Mouse (Mus musculus): ENCODE data around the gene Chn2. TPM values are rescaled to one million over a fixed set of nuclear protein-coding genes. Genes with fewer than 3 reads are reported as not detected.

Gene Chn2
- polyA plus RNA-seq, 1 experiment from 2014 or later = 16.8 TPM

GRCm38 (mm10) chr6:54242286-54242685, 202.9 kb downstream of the Chn2 start:
- WGBS (ENCODE audit: missing documents) = 92% methylated on average over 9 of the region's 9 CpGs
- Histone ChIP-seq H3K4me3 (ENCODE audit: inconsistent target) (no peak overlapping the region), H3K27ac (no peak overlapping the region), H3K79me2 (ENCODE audit: inconsistent target) (no peaks in the 10 kb centered on the region), H3K36me3 (ENCODE audit: inconsistent target) (no peaks in the 10 kb centered on the region)

DNA sequence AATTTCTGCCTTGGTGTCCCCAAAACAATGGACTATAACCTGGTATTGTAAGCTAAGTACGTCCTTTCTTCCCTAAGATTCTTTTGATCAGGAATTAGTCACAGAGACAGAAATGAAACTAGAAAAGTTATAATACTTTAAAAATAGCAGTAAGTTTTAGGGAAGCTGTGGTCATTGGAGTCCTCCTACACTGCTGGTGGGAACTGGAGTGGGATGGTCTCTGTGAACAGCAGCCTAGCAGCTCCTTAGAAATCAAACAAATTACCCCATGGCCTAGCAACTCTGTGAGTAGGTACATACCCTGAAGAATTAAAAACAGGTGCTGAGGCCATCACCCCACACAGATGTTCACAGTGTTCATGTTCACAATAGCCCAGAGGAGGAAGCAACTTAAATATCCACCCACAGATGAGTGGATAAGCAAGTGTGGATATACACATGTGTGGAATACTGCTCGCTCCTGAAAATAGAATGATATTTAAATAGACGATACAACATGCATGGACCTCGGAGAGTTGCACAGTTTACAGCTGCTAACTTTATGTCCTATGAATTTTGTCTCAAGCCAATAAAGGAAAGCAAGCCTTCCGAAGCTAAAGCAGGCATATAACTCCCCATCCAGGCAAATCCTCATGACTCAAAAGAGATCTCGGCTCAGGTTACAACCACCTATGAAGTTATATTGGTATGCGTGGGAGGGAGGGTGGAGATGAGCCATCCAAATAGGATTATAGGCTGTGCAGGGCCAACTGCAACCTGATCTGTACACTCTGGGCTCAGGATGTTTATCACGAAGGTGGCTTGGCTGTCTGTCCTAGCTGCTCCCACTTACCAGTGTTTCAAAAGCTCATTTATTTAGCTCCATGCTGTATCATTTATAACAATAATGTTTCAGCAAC, 209.2 kb downstream of the Chn2 start:
- 75% methylated on average over 7 of the region's 8 CpGs for WGBS (ENCODE audit: missing documents)
- Histone ChIP-seq H3K4me3 (ENCODE audit: inconsistent target) (no peak overlapping the region), H3K27ac (no peak overlapping the region), H3K79me2 (ENCODE audit: inconsistent target) (no peaks in the 10 kb centered on the region), H3K36me3 (ENCODE audit: inconsistent target) (no peaks in the 10 kb centered on the region)

DNA sequence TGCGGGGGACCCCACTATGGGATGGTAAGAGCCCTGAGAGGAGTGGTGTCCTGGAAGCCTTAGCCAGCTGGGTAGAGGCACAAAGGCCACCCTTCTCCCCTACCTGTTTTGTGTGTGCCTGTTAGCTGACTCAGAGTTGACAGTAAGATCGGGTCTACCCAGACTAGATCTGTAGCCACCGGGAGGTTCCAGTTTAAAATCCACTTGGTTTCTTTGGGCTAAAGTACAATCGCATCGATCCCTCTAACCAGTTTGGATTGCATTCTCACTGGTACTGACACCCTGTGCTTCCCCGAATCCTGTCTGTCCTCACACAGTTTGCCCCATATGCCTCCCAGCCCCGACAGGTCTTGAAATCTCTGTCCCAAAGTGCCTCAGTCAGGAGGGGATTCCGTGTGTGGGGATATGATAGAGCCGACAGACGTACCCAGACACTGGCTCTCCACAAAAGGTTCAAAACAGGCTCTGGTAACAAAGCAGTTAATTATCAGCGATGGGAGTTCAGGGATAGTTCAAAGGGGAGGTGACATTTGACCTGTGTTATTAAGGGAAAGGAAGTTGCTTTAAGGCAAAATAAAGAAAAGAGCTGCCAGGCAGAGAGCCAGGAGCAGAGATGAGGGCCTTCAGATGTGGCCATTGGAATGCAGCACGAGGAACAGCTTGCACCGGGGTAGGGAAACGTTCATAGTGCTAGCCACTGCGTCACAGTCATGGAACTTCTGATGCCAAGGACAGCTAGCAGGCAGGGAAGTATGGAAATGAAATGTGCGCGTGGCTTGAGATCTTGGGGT, 212.2 kb downstream of the Chn2 start:
- Histone ChIP-seq H3K79me2 (ENCODE audit: inconsistent target) (no peaks in the 10 kb centered on the region), H3K36me3 (ENCODE audit: inconsistent target) (no peaks in the 10 kb centered on the region), H3K27ac (no peak overlapping the region), H3K4me3 (ENCODE audit: inconsistent target) (no peak overlapping the region)
- WGBS (ENCODE audit: missing documents) = 94% methylated on average over 17 of the region's 17 CpGs

DNA sequence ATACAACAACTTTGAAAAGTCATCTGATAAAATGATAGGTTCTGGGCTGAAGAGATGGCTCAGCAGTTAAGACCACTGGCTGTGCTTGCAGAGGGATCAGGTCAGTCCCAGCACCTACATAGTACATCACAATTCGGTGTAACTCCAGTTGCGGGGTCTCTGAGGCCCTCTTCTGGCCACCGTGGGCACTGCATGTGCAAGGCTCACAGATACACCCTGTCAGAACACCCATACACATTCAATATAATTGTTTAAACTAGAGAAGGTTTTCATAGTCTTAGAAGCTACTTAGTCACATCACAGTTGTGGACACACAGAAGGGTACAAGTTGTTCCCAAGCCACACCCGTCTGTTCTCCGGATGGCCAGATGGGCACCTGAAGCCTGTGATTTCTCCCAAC, 213.9 kb downstream of the Chn2 start:
- no peak overlapping the region for H3K4me3 ChIP-seq (ENCODE audit: inconsistent target)
- H3K27ac ChIP-seq = no peak overlapping the region
- no peaks in the 10 kb centered on the region for H3K36me3 ChIP-seq (ENCODE audit: inconsistent target)
- WGBS (ENCODE audit: missing documents) = 79% methylated on average over 5 of the region's 5 CpGs
- no peaks in the 10 kb centered on the region for H3K79me2 ChIP-seq (ENCODE audit: inconsistent target)

DNA sequence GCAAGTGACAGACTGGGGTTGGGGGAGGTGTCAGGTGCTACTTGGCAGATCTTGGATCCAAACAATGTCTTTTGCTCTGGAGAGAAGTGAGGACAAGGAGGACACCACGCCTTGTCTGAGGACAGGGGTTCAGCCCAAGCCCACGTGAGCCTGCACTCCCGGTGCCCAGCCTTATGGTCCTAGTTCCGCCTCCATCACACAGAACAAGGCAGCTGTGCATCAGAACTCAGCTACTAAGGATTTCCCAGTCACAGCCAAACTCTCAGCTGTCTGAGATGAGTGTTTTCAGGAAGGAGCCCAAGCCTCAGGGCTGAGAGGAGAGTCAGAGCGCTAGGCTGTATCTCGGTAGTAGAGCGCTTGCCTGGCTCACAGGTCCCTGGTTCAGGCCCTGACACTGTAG, 214.5 kb downstream of the Chn2 start:
- Histone ChIP-seq H3K4me3 (ENCODE audit: inconsistent target) (no peak overlapping the region), H3K36me3 (ENCODE audit: inconsistent target) (no peaks in the 10 kb centered on the region), H3K79me2 (ENCODE audit: inconsistent target) (no peaks in the 10 kb centered on the region), H3K27ac (no peak overlapping the region)
- WGBS (ENCODE audit: missing documents) = 89% methylated on average over 7 of the region's 7 CpGs

DNA sequence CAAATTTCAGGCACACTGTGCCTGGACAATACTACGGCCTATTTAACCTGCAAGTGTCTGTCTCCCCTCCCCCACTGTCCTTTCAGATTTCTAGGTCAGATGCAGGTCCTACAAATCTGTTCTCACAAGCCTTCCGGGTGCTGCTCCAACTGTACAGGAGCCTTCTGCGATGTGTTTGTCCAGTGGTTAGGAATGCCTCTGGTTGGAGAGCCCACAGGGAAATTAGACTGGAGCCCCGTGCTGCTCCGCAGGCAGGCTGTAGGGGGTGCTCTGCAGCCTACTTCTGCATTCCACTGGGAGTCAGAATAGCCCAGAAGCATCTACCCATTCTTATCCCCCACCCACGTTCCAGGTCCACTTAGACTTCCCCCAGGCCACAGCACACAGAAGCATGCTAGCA, 215.4 kb downstream of the Chn2 start:
- H3K36me3 ChIP-seq (ENCODE audit: inconsistent target) = no peaks in the 10 kb centered on the region
- no peak overlapping the region for H3K4me3 ChIP-seq (ENCODE audit: inconsistent target)
- no peak overlapping the region for H3K27ac ChIP-seq
- 88% methylated on average over 6 of the region's 6 CpGs for WGBS (ENCODE audit: missing documents)
- no peaks in the 10 kb centered on the region for H3K79me2 ChIP-seq (ENCODE audit: inconsistent target)

GRCm38 (mm10) chr6:54255321-54255720, 216.0 kb downstream of the Chn2 start:
- H3K4me3 ChIP-seq (ENCODE audit: inconsistent target) = no peak overlapping the region
- WGBS (ENCODE audit: missing documents) = 94% methylated on average over 10 of the region's 11 CpGs
- no peaks in the 10 kb centered on the region for H3K79me2 ChIP-seq (ENCODE audit: inconsistent target)
- no peaks in the 10 kb centered on the region for H3K36me3 ChIP-seq (ENCODE audit: inconsistent target)
- no peak overlapping the region for H3K27ac ChIP-seq

DNA sequence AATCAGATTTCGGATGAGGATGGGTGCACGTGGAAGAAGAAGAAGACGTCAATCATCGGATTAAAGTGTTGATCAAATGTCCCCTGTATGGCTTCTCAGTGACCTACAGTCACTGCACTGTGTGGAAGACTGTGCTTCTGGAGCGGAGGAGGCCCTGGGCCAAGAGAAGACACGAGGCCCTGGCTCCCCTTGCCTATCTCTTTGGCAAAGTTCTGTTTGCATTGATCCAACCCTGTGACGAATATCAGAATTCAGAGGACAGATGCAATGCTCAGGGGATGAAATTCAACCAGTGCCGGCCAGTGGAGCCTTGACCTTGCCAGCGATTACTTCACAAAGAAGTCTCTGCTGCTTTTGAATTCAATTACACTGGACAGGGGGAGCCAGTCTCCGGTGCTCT, 217.0 kb downstream of the Chn2 start:
- Histone ChIP-seq H3K4me3 (ENCODE audit: inconsistent target) (no peak overlapping the region), H3K27ac (no peak overlapping the region), H3K36me3 (ENCODE audit: inconsistent target) (no peaks in the 10 kb centered on the region), H3K79me2 (ENCODE audit: inconsistent target) (no peaks in the 10 kb centered on the region)
- 92% methylated on average over 10 of the region's 10 CpGs for WGBS (ENCODE audit: missing documents)

DNA sequence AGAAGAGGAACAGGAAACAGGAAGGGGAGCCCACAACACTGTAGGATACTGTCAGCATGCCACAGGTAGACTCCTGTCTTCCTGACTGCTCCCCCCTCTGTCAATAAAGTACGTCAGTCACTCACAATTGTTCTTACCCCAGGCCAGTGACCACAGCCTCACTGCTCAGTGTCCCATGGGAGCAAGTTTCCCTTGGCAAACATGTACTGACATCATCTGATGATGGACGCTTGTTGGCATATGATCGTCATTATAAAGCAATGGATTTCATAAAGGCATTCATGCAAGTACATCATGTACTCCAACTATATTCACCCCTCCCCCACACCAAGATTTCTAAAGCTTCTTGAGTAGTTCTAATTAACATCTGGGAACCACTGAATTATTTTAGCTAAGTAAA, 218.2 kb downstream of the Chn2 start:
- Histone ChIP-seq H3K27ac (no peak overlapping the region), H3K79me2 (ENCODE audit: inconsistent target) (no peaks in the 10 kb centered on the region), H3K4me3 (ENCODE audit: inconsistent target) (no peak overlapping the region), H3K36me3 (ENCODE audit: inconsistent target) (no peaks in the 10 kb centered on the region)
- WGBS (ENCODE audit: missing documents) = 100% methylated on average over 3 of the region's 3 CpGs

GRCm38 (mm10) chr6:54258462-54258861, 219.1 kb downstream of the Chn2 start:
- no peak overlapping the region for H3K4me3 ChIP-seq (ENCODE audit: inconsistent target)
- 97% methylated on average over 5 of the region's 5 CpGs for WGBS (ENCODE audit: missing documents)
- H3K36me3 ChIP-seq (ENCODE audit: inconsistent target) = no peaks in the 10 kb centered on the region
- no peaks in the 10 kb centered on the region for H3K79me2 ChIP-seq (ENCODE audit: inconsistent target)
- H3K27ac ChIP-seq = no peak overlapping the region

- Histone ChIP-seq H3K79me2 (ENCODE audit: inconsistent target) (no peaks in the 10 kb centered on the region), H3K27ac (no peak overlapping the region), H3K4me3 (ENCODE audit: inconsistent target) (no peak overlapping the region), H3K36me3 (ENCODE audit: inconsistent target) (no peaks in the 10 kb centered on the region)
- 86% methylated on average over 2 of the region's 2 CpGs for WGBS (ENCODE audit: missing documents)
Measured at GRCm38 (mm10) chr6:54262732-54263131, 223.4 kb downstream of the Chn2 start.

- Histone ChIP-seq H3K27ac (no peak overlapping the region), H3K36me3 (ENCODE audit: inconsistent target) (no peaks in the 10 kb centered on the region), H3K79me2 (ENCODE audit: inconsistent target) (no peaks in the 10 kb centered on the region), H3K4me3 (ENCODE audit: inconsistent target) (no peak overlapping the region)
- WGBS (ENCODE audit: missing documents) = 90% methylated on average over 2 of the region's 2 CpGs
Measured at GRCm38 (mm10) chr6:54263890-54264289, 224.5 kb downstream of the Chn2 start.

DNA sequence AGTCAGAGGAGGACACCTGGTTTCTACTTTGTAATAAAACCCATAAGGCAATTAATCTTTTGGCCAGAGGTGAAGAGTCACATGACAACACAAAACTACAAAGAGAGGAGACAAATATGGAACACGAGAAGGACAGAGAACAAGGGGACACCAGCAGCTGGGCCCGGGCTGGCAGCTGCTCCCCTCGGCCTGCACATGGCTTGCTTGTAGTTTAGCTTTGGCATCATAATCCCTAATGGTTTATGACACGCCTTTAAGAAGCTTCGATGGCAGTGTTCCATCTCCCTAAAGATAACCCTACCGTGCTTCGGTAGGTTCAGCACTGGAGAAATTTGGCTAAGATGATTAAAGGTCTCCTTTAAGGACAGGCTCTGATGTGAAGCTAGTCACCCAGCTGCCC, 225.2 kb downstream of the Chn2 start:
- H3K27ac ChIP-seq = no peak overlapping the region
- WGBS (ENCODE audit: missing documents) = 96% methylated on average over 7 of the region's 7 CpGs
- no peaks in the 10 kb centered on the region for H3K36me3 ChIP-seq (ENCODE audit: inconsistent target)
- H3K79me2 ChIP-seq (ENCODE audit: inconsistent target) = no peaks in the 10 kb centered on the region
- no peak overlapping the region for H3K4me3 ChIP-seq (ENCODE audit: inconsistent target)

GRCm38 (mm10) chr6:54265384-54265783, 226.0 kb downstream of the Chn2 start:
- 97% methylated on average over 6 of the region's 6 CpGs for WGBS (ENCODE audit: missing documents)

More at GRCm38 (mm10) chr6:54265384-54265783, 226.0 kb downstream of the Chn2 start:
- H3K79me2 ChIP-seq (ENCODE audit: inconsistent target) = no peaks in the 10 kb centered on the region
- H3K36me3 ChIP-seq (ENCODE audit: inconsistent target) = no peaks in the 10 kb centered on the region
- H3K4me3 ChIP-seq (ENCODE audit: inconsistent target) = no peak overlapping the region
- H3K27ac ChIP-seq = no peak overlapping the region
